Mouse (Mus musculus) neural tube, embryonic 11.5 days (tissue): ENCODE measurements around the gene Inmt. TPM values are rescaled to one million over a fixed set of nuclear protein-coding genes. Genes with fewer than 3 reads are reported as not detected.

Experiments
- ATAC-seq: fragments of 200-750 bp; cut with Nextera tagmentation; 2 replicates; pipeline ENCODE4 v1.8.0; 2017; ENCODE audit warnings: moderate number of reproducible peaks, mild to moderate bottlenecking, moderate TSS enrichment, moderate library complexity; ENCODE audit not compliant: insufficient read depth, low FRiP score, low TSS enrichment
- DNase-seq: peaks from one replicate; pipeline ENCODE4 v3.0.0-alpha.2; 2015; ENCODE audit warnings: low spot score
- H3K27ac ChIP-seq: fragments of 300-500 bp; sonication (generic); 2 replicates; pipeline ENCODE4 v1.5.1; 2014; ENCODE audit warnings: low read depth, mild to moderate bottlenecking, low read length
- H3K27me3 ChIP-seq: fragments of 300-500 bp; sonication (generic); 2 replicates; pipeline ENCODE4 v1.6.1; 2014; ENCODE audit warnings: mild to moderate bottlenecking, low read length, mixed read lengths; ENCODE audit not compliant: control insufficient read depth, insufficient read depth
- H3K36me3 ChIP-seq: fragments of 300-500 bp; sonication (generic); 2 replicates; pipeline ENCODE4 v1.6.1; 2014; ENCODE audit warnings: mild to moderate bottlenecking, low read length, moderate library complexity, mixed read lengths; ENCODE audit not compliant: control insufficient read depth, insufficient read depth
- H3K4me1 ChIP-seq: fragments of 300-500 bp; sonication (generic); 2 replicates; pipeline ENCODE4 v1.6.1; 2014; ENCODE audit warnings: low read length, mixed read lengths; ENCODE audit not compliant: control insufficient read depth, insufficient read depth
- H3K4me2 ChIP-seq: fragments of 300-500 bp; sonication (generic); 2 replicates; pipeline ENCODE4 v1.6.1; 2014; ENCODE audit warnings: low read depth, mild to moderate bottlenecking, moderate library complexity
- H3K4me3 ChIP-seq: fragments of 300-500 bp; sonication (generic); 2 replicates; pipeline ENCODE4 v1.5.1; 2014; ENCODE audit warnings: low read depth, low read length
- H3K9ac ChIP-seq: fragments of 300-500 bp; sonication (generic); 2 replicates; pipeline ENCODE4 v1.6.1; 2014; ENCODE audit warnings: mild to moderate bottlenecking, low read length
- H3K9me3 ChIP-seq: fragments of 300-500 bp; sonication (generic); 2 replicates; pipeline ENCODE4 v1.6.1; 2016; ENCODE audit warnings: low read length; ENCODE audit not compliant: control insufficient read depth
- WGBS: fragments of 180-500 bp; shearing (Covaris S2); extraction: QIAGEN DNeasy Blood & Tissue Kit; methylation state at CpG from one replicate; pipeline ENCODE4 v1.1.7; 2014; 5-methylcytosine and 5-hydroxymethylcytosine counted together
- polyA plus RNA-seq: library from polyadenylated mRNA; unstranded; fragments of >200 nt; fragmentation: Nextera tagmentation; extraction: Ambion mirVana; gene quantifications from 2 replicates; pipeline ENCODE4 v1.2.1, GENCODE M21; 2014

Gene Inmt
- polyA plus RNA-seq, 1 experiment from 2014 or later = not detected

DNA sequence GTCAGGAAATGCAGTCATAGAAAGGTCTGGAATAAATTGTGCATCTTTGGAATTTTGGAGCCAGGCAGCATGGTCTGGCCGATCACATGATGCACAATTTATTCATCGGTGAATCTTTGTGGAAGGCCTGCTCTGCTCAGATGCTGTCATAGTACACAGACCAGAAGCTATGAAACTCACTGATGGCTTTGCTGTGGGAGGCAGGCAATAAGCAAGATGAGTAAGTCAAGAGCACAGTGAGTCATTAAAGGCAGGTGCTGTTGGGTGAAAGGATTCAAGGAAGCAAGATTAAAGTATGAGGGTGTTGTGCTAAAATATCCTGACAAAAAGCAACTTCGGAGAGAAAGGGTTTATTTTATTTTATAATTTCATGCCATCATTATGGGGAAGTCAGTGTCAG lies 22.6 kb downstream of the Inmt start:
- Histone ChIP-seq H3K4me1 (no peaks in the 10 kb centered on the region), H3K4me3 (no peak overlapping the region), H3K27me3 (no peaks in the 10 kb centered on the region), H3K36me3 (no peaks in the 10 kb centered on the region), H3K27ac (no peak overlapping the region), H3K9ac (no peak overlapping the region), H3K4me2 (no peak overlapping the region), H3K9me3 (no peaks in the 10 kb centered on the region)
- ATAC-seq (no peak), DNase-seq (no peak)
- 88% methylated on average over 3 of the region's 3 CpGs for WGBS

DNA sequence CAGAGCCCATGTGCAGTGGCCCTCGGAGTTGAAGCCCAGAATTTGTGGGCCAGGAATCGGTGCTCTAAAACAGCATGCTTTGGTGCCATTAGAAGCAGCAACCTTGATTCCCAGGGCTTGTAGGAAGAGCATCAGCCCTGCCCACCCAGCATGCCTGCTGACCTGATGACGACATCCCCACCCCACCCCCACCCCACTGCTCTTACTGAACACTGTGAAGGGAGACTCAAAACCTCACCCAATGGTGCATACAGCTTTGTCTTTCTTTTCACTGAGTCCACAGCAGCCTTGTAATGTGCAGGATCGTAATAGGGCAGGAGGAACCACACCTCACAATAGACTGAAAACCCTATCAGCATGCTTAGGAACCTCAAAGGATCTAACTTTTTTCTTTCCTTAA lies 28.7 kb downstream of the Inmt start:
- no peak for DNase-seq
- Histone ChIP-seq H3K36me3 (no peaks in the 10 kb centered on the region), H3K4me1 (no peaks in the 10 kb centered on the region), H3K4me2 (no peak overlapping the region), H3K27ac (no peak overlapping the region), H3K27me3 (no peaks in the 10 kb centered on the region), H3K9me3 (no peaks in the 10 kb centered on the region), H3K4me3 (no peak overlapping the region), H3K9ac (no peak overlapping the region)
- ATAC-seq = no peak
- 34% methylated on average over 4 of the region's 4 CpGs for WGBS

DNA sequence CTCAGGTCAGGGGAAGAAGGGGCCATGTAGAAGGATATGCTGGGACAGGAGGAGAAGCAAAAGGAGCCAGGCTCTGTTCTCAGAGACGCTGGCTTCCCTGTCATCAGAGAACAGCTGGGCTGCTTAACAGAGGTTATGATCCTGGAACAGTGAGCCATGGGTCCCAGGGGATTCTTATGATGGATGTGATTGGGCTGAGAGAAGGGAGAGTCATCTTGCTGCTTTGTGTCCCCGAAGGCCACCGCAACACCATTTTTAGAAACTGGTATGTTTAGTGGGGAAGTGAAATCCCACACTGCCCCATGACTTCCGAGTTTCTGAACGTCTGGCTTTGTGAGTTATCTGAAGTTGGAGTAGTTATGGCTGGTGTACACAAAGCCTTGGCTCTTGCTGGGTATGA lies 29.6 kb downstream of the Inmt start:
- no peaks in the 10 kb centered on the region for H3K27me3 ChIP-seq
- no peak overlapping the region for H3K4me2 ChIP-seq
- no peak for ATAC-seq
- no peaks in the 10 kb centered on the region for H3K4me1 ChIP-seq
- H3K4me3 ChIP-seq = no peak overlapping the region
- DNase-seq = no peak
- no peak overlapping the region for H3K9ac ChIP-seq
- no peaks in the 10 kb centered on the region for H3K36me3 ChIP-seq
- H3K9me3 ChIP-seq = no peaks in the 10 kb centered on the region
- H3K27ac ChIP-seq = no peak overlapping the region
- 69% methylated on average over 5 of the region's 5 CpGs for WGBS

DNA sequence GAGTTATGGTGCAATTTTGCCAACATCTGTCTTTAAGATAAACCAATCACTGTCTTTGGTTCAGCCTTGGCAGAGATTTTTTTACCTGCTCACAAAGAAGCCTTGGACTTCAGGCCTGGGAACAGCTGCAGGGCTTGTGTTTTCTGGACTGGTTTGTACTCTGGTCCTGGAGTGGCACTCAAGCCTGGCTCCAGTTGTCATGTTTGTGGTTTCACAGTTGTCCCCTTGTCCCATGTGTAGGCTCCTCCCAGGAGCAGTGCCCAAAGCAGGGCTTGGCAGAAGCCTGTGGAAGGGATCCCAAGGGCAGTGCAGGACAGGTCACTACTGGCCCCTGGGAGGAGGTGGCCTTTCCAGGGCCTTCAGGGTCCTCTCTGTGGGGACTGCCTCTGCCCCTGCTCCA lies 36.5 kb downstream of the Inmt start:
- H3K4me2 ChIP-seq = no peak overlapping the region
- no peaks in the 10 kb centered on the region for H3K27me3 ChIP-seq
- no peaks in the 10 kb centered on the region for H3K4me1 ChIP-seq
- H3K9ac ChIP-seq = no peak overlapping the region
- no peaks in the 10 kb centered on the region for H3K9me3 ChIP-seq
- DNase-seq (no peak), ATAC-seq (no peak)
- H3K36me3 ChIP-seq = no peaks in the 10 kb centered on the region
- no peak overlapping the region for H3K27ac ChIP-seq
- H3K4me3 ChIP-seq = no peak overlapping the region

DNA sequence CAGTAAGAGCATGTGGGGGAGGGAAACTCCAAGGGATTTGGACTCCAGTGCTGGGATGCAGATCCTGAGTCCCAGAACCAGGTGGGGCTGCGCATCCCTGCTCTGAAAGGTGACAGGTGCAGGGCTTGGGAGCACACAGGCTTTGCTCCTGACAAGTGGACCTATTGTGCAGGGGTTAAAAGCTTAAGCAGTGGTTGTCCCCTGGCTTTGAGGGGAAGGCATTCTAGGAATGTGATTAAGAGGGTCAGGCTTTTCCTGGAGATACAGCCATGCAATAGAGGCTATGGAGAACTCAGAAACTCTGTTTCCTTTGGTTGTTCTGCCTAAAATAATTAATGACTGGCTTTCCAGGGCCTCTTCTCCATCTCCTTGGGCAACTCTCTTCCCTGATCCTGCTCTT lies 41.4 kb downstream of the Inmt start:
- Histone ChIP-seq H3K27ac (no peak overlapping the region), H3K4me1 (no peaks in the 10 kb centered on the region), H3K27me3 (no peaks in the 10 kb centered on the region), H3K9ac (no peak overlapping the region), H3K9me3 (no peaks in the 10 kb centered on the region), H3K36me3 (no peaks in the 10 kb centered on the region), H3K4me2 (no peak overlapping the region), H3K4me3 (no peak overlapping the region)
- 94% methylated on average over 1 of the region's 1 CpGs for WGBS
- ATAC-seq (no peak), DNase-seq (no peak)

DNA sequence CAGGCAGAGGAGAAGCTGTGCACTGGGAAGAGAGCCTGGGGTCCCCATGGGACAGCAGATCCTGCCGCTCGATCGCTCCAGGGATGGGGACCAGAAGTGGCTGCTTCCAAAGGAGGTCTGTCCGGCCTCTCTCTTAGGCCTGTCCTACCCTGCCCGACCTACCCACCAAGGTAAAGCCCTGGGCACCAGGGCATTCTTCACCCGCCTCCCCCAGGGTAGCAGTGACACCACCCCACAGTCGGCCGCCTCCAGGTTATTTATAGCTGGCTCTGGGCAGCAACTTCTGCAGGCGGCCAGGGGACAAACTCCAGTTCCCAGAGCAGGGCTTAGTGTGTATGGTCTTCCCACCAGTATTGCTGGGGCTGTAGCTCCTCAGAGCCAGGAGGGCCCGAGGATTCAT lies 42.0 kb downstream of the Inmt start, which contains the start of gene Crhr2:
Crhr2 (minus strand) TSS at position 223 of the 400 bp plus-strand sequence.
- ATAC-seq = no peak
- WGBS = 69% methylated on average over 10 of the region's 10 CpGs

DNA sequence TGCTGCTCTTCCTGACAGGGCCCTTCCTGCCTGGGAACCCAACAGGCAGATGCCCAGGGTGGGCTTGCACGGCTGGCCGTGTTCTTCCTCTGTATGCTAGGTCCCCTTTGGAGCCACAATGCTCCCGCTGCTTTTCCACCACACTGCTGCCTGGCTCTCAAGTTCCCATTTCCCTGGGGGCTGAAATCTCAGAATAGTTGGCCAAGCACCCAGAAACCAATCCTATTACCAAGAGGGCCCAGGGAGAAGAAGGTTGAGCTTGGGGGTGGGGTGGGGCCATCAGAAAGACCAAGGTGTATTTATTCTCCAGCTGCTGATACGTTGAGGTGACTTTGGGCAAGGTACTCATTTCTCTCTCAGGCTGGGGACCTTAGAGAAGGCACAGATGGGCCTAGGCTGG lies 43.5 kb downstream of the Inmt start:
- DNase-seq (no peak), ATAC-seq (no peak)
- Histone ChIP-seq H3K9me3 (no peaks in the 10 kb centered on the region), H3K27me3 (no peaks in the 10 kb centered on the region), H3K4me3 (no peak overlapping the region), H3K4me2 (no peak overlapping the region), H3K36me3 (no peaks in the 10 kb centered on the region), H3K27ac (no peak overlapping the region), H3K9ac (no peak overlapping the region), H3K4me1 (no peaks in the 10 kb centered on the region)
- WGBS = 83% methylated on average over 4 of the region's 4 CpGs

More for the DNA sequence above, 42.0 kb downstream of the Inmt start, which contains the start of gene Crhr2:
- H3K9ac ChIP-seq = no peak within 1 kb of the TSS
- no peak for DNase-seq
- H3K4me3 ChIP-seq = no peak within 1 kb of the TSS
- H3K9me3 ChIP-seq = no peaks in the 10 kb centered on the region
- H3K27me3 ChIP-seq = no peaks in the 10 kb centered on the region
- no peak within 1 kb of the TSS for H3K4me2 ChIP-seq
- H3K4me1 ChIP-seq = no peaks in the 10 kb centered on the region
- no peaks in the 10 kb centered on the region for H3K36me3 ChIP-seq
- no peak within 1 kb of the TSS for H3K27ac ChIP-seq

DNA sequence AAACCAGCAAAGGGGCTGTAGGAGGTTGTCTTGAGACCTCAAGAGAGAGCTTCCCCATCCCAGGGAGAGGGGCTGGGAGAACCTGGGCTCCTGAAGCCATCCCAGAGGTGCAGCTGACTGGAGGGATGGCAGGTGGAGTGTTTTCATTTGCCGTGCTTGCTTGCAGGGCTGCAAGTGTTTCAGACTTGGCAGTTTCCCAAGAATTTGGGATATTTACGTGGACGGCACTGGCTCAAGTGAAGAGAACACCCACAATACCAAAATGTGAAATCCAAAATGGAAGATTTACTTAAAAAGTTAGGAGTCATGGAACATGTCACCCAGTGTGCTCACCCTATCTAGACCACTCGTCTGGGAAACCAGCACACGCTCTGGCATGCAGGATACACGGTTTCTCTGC lies 44.2 kb downstream of the Inmt start:
- ATAC-seq (no peak), DNase-seq (no peak)
- Histone ChIP-seq H3K9ac (no peak overlapping the region), H3K4me2 (no peak overlapping the region), H3K27me3 (no peaks in the 10 kb centered on the region), H3K27ac (no peak overlapping the region), H3K9me3 (no peaks in the 10 kb centered on the region), H3K4me1 (no peaks in the 10 kb centered on the region), H3K36me3 (no peaks in the 10 kb centered on the region), H3K4me3 (no peak overlapping the region)
- WGBS = 76% methylated on average over 6 of the region's 6 CpGs

DNA sequence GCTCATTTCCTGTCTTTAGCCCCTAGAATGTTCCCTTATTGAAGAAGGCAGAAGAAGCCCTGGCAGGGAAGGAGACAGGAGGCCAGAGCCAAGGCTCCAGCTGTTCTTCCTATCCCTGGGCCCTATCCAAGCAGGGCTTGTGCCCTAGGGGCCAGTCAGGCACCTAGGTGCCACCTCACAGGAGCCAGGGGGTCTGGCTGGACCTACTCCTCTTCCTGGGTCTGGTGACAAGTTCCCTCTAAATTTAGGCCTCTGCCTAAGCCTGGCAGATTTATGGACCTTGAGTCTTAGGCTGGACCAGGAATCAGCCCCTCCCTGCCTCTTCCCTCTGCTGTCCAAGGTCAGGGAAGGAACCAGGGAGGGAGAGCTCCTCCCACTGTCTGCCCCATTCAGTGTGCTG lies 46.5 kb downstream of the Inmt start:
- no peak for DNase-seq
- no peaks in the 10 kb centered on the region for H3K4me1 ChIP-seq
- no peaks in the 10 kb centered on the region for H3K36me3 ChIP-seq
- H3K4me3 ChIP-seq = no peak overlapping the region
- no peak for ATAC-seq
- no peaks in the 10 kb centered on the region for H3K27me3 ChIP-seq
- no peak overlapping the region for H3K27ac ChIP-seq
- H3K9ac ChIP-seq = no peak overlapping the region
- H3K4me2 ChIP-seq = no peak overlapping the region
- no peaks in the 10 kb centered on the region for H3K9me3 ChIP-seq
